Mouse (Mus musculus) stomach, postnatal 0 days (tissue): ENCODE data around the gene 9130230L23Rik. TPM values are rescaled to one million over a fixed set of nuclear protein-coding genes. Genes with fewer than 3 reads are reported as not detected.

Source experiments
- ATAC-seq: fragments of 200-750 bp; cut with Nextera tagmentation; 2 replicates; pipeline ENCODE4 v1.8.0; 2017; ENCODE audit not compliant: low FRiP score, low TSS enrichment
- DNase-seq: peaks from one replicate; pipeline ENCODE4 v3.0.0-alpha.2; 2016; ENCODE audit warnings: low spot score
- H3K27ac ChIP-seq: fragments of 300-500 bp; sonication (generic); replicated peaks from 2 replicates; pipeline ENCODE4 v1.5.1; 2014; ENCODE audit warnings: mild to moderate bottlenecking, control low read depth
- H3K27me3 ChIP-seq: fragments of 300-500 bp; sonication (generic); 2 replicates; pipeline ENCODE4 v1.6.1; 2014; ENCODE audit warnings: low read length; ENCODE audit not compliant: control insufficient read depth, insufficient read depth
- H3K36me3 ChIP-seq: fragments of 300-500 bp; sonication (generic); 2 replicates; pipeline ENCODE4 v1.6.1; 2014; ENCODE audit warnings: low read length, mixed read lengths; ENCODE audit not compliant: control insufficient read depth, insufficient read depth
- H3K4me1 ChIP-seq: fragments of 300-500 bp; sonication (generic); replicated peaks from 2 replicates; pipeline ENCODE4 v1.6.1; 2014; ENCODE audit warnings: antibody characterized with exemption; ENCODE audit not compliant: control insufficient read depth, insufficient read depth
- H3K4me2 ChIP-seq: fragments of 300-500 bp; sonication (generic); replicated peaks from 2 replicates; pipeline ENCODE4 v1.6.1; 2014; ENCODE audit warnings: low read depth, mild to moderate bottlenecking, control low read depth, moderate library complexity
- H3K4me3 ChIP-seq: fragments of 300-500 bp; sonication (generic); 2 replicates; pipeline ENCODE4 v1.5.1; 2014; ENCODE audit warnings: low read depth, low read length, control low read depth
- H3K9ac ChIP-seq: fragments of 300-500 bp; sonication (generic); 2 replicates; pipeline ENCODE4 v1.6.1; 2014; ENCODE audit warnings: mild to moderate bottlenecking, low read length, control low read depth, mixed read lengths
- H3K9me3 ChIP-seq: fragments of 300-500 bp; sonication (generic); 2 replicates; pipeline ENCODE4 v1.6.1; 2016; ENCODE audit warnings: low read length; ENCODE audit not compliant: control insufficient read depth
- CTCF ChIP-seq: IDR thresholded peaks from 2 replicates; pipeline ENCODE4 v1.5.1; 2016; ENCODE audit warnings: antibody characterized with exemption, low read depth, mild to moderate bottlenecking, moderate library complexity
- EP300 ChIP-seq: optimal IDR thresholded peaks from 2 replicates; pipeline ENCODE3; 2016; ENCODE audit warnings: antibody characterized with exemption
- WGBS: fragments of 180-500 bp; shearing (Covaris S2); extraction: QIAGEN DNeasy Blood & Tissue Kit; methylation state at CpG from one replicate; pipeline ENCODE4 v1.1.7; 2014; 5-methylcytosine and 5-hydroxymethylcytosine counted together
- polyA plus RNA-seq: library from polyadenylated mRNA; unstranded; fragments of >200 nt; fragmentation: Nextera tagmentation; extraction: Ambion mirVana; gene quantifications from 2 replicates; pipeline ENCODE4 v1.2.1, GENCODE M21; 2015

9130230L23Rik gene
- polyA plus RNA-seq, 1 experiment from 2014 or later, result 4.7 TPM

GRCm38 (mm10) chr5:66034375-66035195 is 30.5 kb upstream of the 9130230L23Rik start:
- H3K4me3 ChIP-seq, result no peak overlapping the region
- H3K4me2 ChIP-seq, result no peak overlapping the region
- ATAC-seq (peak; percentile 56; the same call in 1 of the 2 replicates), DNase-seq (no peak)
- no peak overlapping the region for H3K9ac ChIP-seq
- no peak overlapping the region for H3K27ac ChIP-seq
- TF ChIP-seq EP300 (no peak), CTCF (no peak)
- no peaks in the 10 kb centered on the region for H3K9me3 ChIP-seq
- 41% methylated on average over 14 of the region's 14 CpGs for WGBS
- no peaks in the 10 kb centered on the region; the same call in 1 of the 2 replicates for H3K4me1 ChIP-seq
- H3K27me3 ChIP-seq, result no peaks in the 10 kb centered on the region
- H3K36me3 ChIP-seq, result no peaks in the 10 kb centered on the region

GRCm38 (mm10) chr5:66032826-66033225 is 28.7 kb upstream of the 9130230L23Rik start:
- H3K4me3 ChIP-seq, result no peak overlapping the region
- WGBS, result 96% methylated on average over 1 of the region's 1 CpGs
- no peaks in the 10 kb centered on the region for H3K36me3 ChIP-seq
- no peak overlapping the region for H3K27ac ChIP-seq
- H3K27me3 ChIP-seq, result no peaks in the 10 kb centered on the region
- TF ChIP-seq CTCF (no peak), EP300 (no peak)
- H3K4me2 ChIP-seq, result no peak overlapping the region
- DNase-seq (no peak), ATAC-seq (no peak)
- no peak overlapping the region for H3K9ac ChIP-seq
- H3K4me1 ChIP-seq, result no peaks in the 10 kb centered on the region; the same call in 1 of the 2 replicates
- H3K9me3 ChIP-seq, result no peaks in the 10 kb centered on the region

DNA sequence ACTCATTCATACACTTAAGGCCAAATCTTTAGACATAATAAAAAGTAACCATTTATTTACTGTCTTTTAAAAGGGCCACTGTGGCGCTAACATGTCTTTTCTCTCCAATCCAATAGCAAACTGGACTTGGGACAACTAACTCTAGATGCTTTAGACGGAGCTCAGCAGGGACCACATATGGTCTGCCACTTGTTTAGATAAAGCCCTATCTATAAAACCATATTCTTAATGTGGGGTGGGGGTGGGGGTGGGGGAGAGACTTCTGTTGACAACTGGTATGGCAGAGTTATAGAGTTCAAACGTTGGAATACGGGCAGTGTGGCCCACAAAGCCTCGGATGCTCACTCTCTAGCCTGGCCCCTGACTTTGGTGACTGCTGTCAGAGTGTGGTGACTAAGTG is 27.6 kb upstream of the 9130230L23Rik start:
- no peaks in the 10 kb centered on the region for H3K4me1 ChIP-seq
- WGBS, result 71% methylated on average over 5 of the region's 5 CpGs
- no peak overlapping the region for H3K27ac ChIP-seq
- no peak overlapping the region for H3K9ac ChIP-seq
- ATAC-seq, result no peak
- no peak overlapping the region for H3K4me2 ChIP-seq
- no peaks in the 10 kb centered on the region for H3K27me3 ChIP-seq
- H3K36me3 ChIP-seq, result peaks cover 4% of the 10 kb centered on the region; the same call in 1 of the 2 replicates
- no peaks in the 10 kb centered on the region for H3K9me3 ChIP-seq
- TF ChIP-seq EP300 (no peak), CTCF (no peak)
- no peak for DNase-seq
- no peak overlapping the region for H3K4me3 ChIP-seq

GRCm38 (mm10) chr5:66028232-66028631 is 24.1 kb upstream of the 9130230L23Rik start:
- Histone ChIP-seq H3K27me3 (no peaks in the 10 kb centered on the region), H3K9ac (no peak overlapping the region), H3K36me3 (peaks cover 13% of the 10 kb centered on the region; the same call in 1 of the 2 replicates), H3K4me3 (no peak overlapping the region), H3K9me3 (no peaks in the 10 kb centered on the region), H3K4me1 (no peaks in the 10 kb centered on the region), H3K27ac (no peak overlapping the region), H3K4me2 (no peak overlapping the region)
- TF ChIP-seq CTCF, result no peak
- TF ChIP-seq EP300, result no peak
- ATAC-seq (no peak), DNase-seq (no peak)
- 64% methylated on average over 5 of the region's 5 CpGs for WGBS

DNA sequence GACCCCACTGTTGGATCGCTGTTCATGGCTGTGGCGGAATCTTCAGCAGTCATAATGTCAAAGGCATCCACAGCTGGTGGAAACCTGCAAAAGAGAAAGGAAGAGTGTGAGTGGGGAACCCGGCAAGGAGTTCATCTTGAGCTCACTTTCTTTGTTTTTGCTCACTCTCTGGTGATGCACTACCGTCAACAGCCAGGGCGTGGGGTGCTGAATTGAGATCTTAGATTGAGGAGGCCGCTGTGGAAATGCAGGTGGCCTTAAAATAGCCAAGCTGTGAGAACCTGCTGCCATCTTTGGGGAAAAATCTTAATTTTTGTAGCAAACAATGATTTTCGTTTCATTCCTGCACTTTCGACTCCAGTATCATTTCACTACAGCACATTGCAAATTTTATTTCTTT is 23.1 kb upstream of the 9130230L23Rik start:
- no peaks in the 10 kb centered on the region for H3K9me3 ChIP-seq
- TF ChIP-seq EP300, result no peak
- TF ChIP-seq CTCF, result no peak
- H3K27ac ChIP-seq, result no peak overlapping the region
- no peak overlapping the region for H3K4me3 ChIP-seq
- no peak for ATAC-seq
- DNase-seq, result no peak
- 97% methylated on average over 8 of the region's 8 CpGs for WGBS
- H3K9ac ChIP-seq, result no peak overlapping the region
- H3K4me2 ChIP-seq, result no peak overlapping the region
- no peaks in the 10 kb centered on the region for H3K27me3 ChIP-seq
- peaks cover 13% of the 10 kb centered on the region; the same call in 1 of the 2 replicates for H3K36me3 ChIP-seq
- H3K4me1 ChIP-seq, result no peaks in the 10 kb centered on the region

- no peak for TF ChIP-seq EP300
- TF ChIP-seq CTCF, result no peak
- Histone ChIP-seq H3K9me3 (no peaks in the 10 kb centered on the region), H3K27ac (no peak overlapping the region), H3K4me3 (no peak overlapping the region), H3K4me1 (no peaks in the 10 kb centered on the region), H3K4me2 (no peak overlapping the region), H3K27me3 (no peaks in the 10 kb centered on the region), H3K9ac (no peak overlapping the region), H3K36me3 (peaks cover 13% of the 10 kb centered on the region)
- WGBS, result 97% methylated on average over 31 of the region's 31 CpGs
- no peak for DNase-seq
- ATAC-seq, result no peak; the same call in 1 of the 2 replicates
These were observed 22.7 kb upstream of the 9130230L23Rik start for GRCm38 (mm10) chr5:66026796-66027195.
